Mouse (Mus musculus): ENCODE data around the gene Dcst1. TPM values are rescaled to one million over a fixed set of nuclear protein-coding genes. Genes with fewer than 3 reads are reported as not detected.
A peak's percentile ranks its signal among the peaks of the same experiment; 100 is the strongest.

Gene Dcst1
- total RNA-seq, 2 experiments from 2014 or later: not detected

DNA sequence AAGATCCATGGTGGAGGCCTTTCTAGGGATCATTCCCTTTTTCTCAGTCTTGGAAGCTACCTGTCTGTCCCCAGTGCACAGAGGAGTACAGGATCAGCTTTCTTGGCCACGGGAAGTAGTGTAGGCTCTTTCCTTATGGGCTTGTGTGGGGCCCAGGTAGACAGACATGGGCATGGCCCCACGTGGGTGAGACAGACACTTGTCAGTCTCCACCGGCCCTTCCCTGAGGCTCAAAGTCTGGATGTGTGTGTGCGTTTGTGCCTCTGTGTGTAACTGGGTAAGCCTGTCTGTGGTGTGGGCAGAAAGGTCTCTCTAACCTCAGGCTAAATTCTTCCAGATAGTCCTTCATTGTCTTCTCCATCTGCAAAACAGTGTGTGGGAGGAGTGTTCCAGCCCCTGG, 59.9 kb downstream of the Dcst1 start:
- no peak for DNase-seq
- no peak overlapping the region for H3K27ac ChIP-seq
- TF ChIP-seq CTCF (IDR thresholded peaks at IDR 0.05): no peak
- no peak overlapping the region for H3K4me3 ChIP-seq
- intact Hi-C loops (cut with DNase I): no loop called here

DNA sequence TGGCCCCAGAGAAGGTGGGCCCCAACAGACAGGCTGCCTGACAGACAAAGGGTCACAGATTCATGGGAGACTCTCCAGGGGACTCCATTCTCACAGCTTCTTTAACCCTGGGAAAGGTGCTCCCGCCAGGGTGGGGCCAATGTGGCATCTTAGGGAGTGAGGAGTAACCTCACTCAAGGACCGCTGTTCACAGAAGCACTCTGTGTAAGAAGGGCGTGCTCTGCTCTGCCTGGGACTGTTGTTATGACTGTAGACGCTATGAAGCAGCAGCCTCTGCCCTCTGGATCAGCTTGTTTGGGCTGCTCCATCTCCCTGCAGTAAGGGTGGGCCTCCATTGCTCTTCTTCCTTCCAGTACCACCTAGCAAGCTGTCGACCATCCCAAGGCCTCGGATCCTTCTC, 60.6 kb downstream of the Dcst1 start:
- intact Hi-C loops (cut with DNase I): no loop called here
- H3K27ac ChIP-seq: no peak overlapping the region
- DNase-seq: no peak
- H3K4me3 ChIP-seq: no peak overlapping the region
- TF ChIP-seq CTCF (IDR thresholded peaks at IDR 0.05): no peak

DNA sequence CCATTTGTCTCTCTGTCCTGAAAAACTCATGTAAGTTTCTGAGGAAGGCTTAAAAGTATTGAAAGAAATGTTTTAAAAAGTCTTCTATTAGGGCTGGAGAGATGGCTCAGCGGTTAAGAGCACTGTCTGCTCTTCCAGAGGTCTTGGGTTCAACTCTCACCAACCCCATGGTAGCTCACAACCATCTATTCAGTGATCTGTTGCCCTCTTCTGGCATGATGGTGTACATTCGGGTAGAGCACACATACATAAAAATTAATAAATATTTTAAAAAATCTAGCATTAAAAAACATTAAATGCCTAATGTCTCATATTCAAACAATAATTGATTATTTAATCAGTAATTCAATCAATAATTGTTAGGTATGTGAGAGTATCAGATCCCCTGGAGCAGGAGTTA, 64.5 kb downstream of the Dcst1 start:
- no peak overlapping the region for H3K4me3 ChIP-seq
- TF ChIP-seq CTCF (IDR thresholded peaks at IDR 0.05): peak; percentile 32; the same call in 1 of the 2 replicates
- no peak overlapping the region for H3K27ac ChIP-seq
- no peak for DNase-seq
- intact Hi-C loops (cut with DNase I): no loop called here

Other genes with a start within 250 kb of the Dcst1 start
- not detected for gene Pklr, start 229.1 kb downstream of the Dcst1 start, total RNA-seq (2021)
- gene Hcn3, start 205.1 kb downstream of the Dcst1 start, total RNA-seq (2021): under 1 TPM; 0.31 to 0.43 TPM
- gene Clk2, start 200.5 kb downstream of the Dcst1 start, total RNA-seq (2021): 10 to 100 TPM; 16.0 to 21.4 TPM
- gene Scamp3, start 187.8 kb downstream of the Dcst1 start, total RNA-seq (2021): 10 to 100 TPM; 37.7 to 39.0 TPM
- 10 to 100 TPM; 15.8 to 17.2 TPM for gene Fam189b, start 182.1 kb downstream of the Dcst1 start, total RNA-seq (2021)
- 10 to 100 TPM; 17.4 to 19.7 TPM for gene Gba, start 162.3 kb downstream of the Dcst1 start, total RNA-seq (2021)
- gene Thbs3, start 150.1 kb downstream of the Dcst1 start, total RNA-seq (2021): 10 to 100 TPM in 1 of 2 experiments, 1 to 10 TPM in 1; 6.4 to 10.2 TPM
- gene Mtx1, start 138.2 kb downstream of the Dcst1 start, total RNA-seq (2021): 10 to 100 TPM; 40.7 to 51.4 TPM
- gene Muc1, start 136.2 kb downstream of the Dcst1 start, total RNA-seq (2021): under 1 TPM; 0.13 to 0.22 TPM
- 10 to 100 TPM; 62.9 to 79.7 TPM for gene Krtcap2, start 119.3 kb downstream of the Dcst1 start, total RNA-seq (2021)
- under 1 TPM; 0.18 to 0.50 TPM for gene Trim46, start 118.9 kb downstream of the Dcst1 start, total RNA-seq (2021)
- 10 to 100 TPM; 16.4 to 26.9 TPM for gene Dpm3, start 105.9 kb downstream of the Dcst1 start, total RNA-seq (2021)
- 1 to 10 TPM; 8.9 to 9.7 TPM for gene Slc50a1, start 94.7 kb downstream of the Dcst1 start, total RNA-seq (2021)
- gene Efna1, start 84.1 kb downstream of the Dcst1 start, total RNA-seq (2021): 10 to 100 TPM in 1 of 2 experiments, 1 to 10 TPM in 1; 7.9 to 13.1 TPM
- not detected for gene Efna3, start 42.3 kb downstream of the Dcst1 start, total RNA-seq (2021)
- under 1 TPM; 0.15 to 0.20 TPM for gene Efna4, start 27.2 kb downstream of the Dcst1 start, total RNA-seq (2021)
- gene Adam15, start 15.3 kb downstream of the Dcst1 start, total RNA-seq (2021): 10 to 100 TPM; 21.7 to 30.5 TPM
- not detected for gene Dcst2, start 3.3 kb downstream of the Dcst1 start, total RNA-seq (2021)
- gene Zbtb7b, start 29.5 kb upstream of the Dcst1 start, total RNA-seq (2021): 10 to 100 TPM; 22.8 to 33.3 TPM
- 1 to 10 TPM in 1 of 2 experiments, under 1 TPM in 1; 0.41 to 2.1 TPM for gene Lenep, start 37.5 kb upstream of the Dcst1 start, total RNA-seq (2021)
- gene Flad1, start 46.6 kb upstream of the Dcst1 start, total RNA-seq (2021): 10 to 100 TPM; 40.8 to 56.4 TPM
- 1 to 10 TPM; 1.8 to 2.5 TPM for gene Cks1b, start 53.1 kb upstream of the Dcst1 start, total RNA-seq (2021)
- 10 to 100 TPM; 15.0 to 17.2 TPM for gene Shc1, start 53.2 kb upstream of the Dcst1 start, total RNA-seq (2021)
- gene Pygo2, start 65.0 kb upstream of the Dcst1 start, total RNA-seq (2021): 10 to 100 TPM in 1 of 2 experiments, 1 to 10 TPM in 1; 9.5 to 10.1 TPM
- gene Pbxip1, start 71.5 kb upstream of the Dcst1 start, total RNA-seq (2021): 100 to 1,000 TPM; 202 to 227 TPM
- gene Pmvk, start 89.3 kb upstream of the Dcst1 start, total RNA-seq (2021): 10 to 100 TPM in 1 of 2 experiments, 1 to 10 TPM in 1; 6.3 to 11.1 TPM
- 1 to 10 TPM; 1.4 to 4.1 TPM for gene Kcnn3, start 154.9 kb upstream of the Dcst1 start, total RNA-seq (2021)